In the genomic region with DNA sequence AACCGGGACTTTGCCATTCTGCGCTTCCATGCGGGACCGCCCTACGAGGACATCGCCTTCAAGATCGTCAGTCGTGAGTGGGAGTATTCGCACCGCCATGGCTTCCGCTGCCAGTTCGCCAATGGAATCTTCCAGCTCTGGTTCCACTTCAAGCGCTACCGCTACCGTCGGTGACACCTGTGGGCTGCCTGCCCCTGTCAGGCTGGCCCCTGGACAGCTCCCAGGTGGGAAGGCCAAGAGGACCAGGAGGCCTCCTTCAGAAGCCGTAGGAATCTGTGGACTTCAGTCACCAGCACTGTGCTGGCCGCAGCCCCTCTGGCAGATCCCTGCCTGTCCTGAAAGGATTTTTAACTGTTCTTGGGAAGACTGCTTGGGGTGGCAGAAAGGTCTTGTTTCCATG, we compare ENCODE assay signal across 29 mouse cellular contexts. TPM values are rescaled to one million over a fixed set of nuclear protein-coding genes. Genes with fewer than 3 reads are reported as not detected.
A peak's percentile ranks its signal among the peaks of the same experiment; 100 is the strongest.
DNase-seq lines count a peak whose midpoint lies in the region; ATAC-seq and TF ChIP-seq lines count a peak whose summit lies in the region.
"Had no signal": no experiment of that assay in that cellular context is flagged by ENCODE, and none has a peak within 500 bp of the region (broad histone marks: within the 10 kb centered on the region; RNA-seq: fewer than 3 reads in every experiment).

No protein-coding gene starts in this region.

- DNase-seq in forebrain, embryonic 10.5 days (ENCODE audit: extremely low spot score, low spot score) = no peak
- no peak for DNase-seq in kidney, adult 2 months
- DNase-seq in lung, embryonic 14.5 days = no peak
- no peak for DNase-seq in lung, postnatal 25 days (ENCODE audit: low spot score)
- no peak for DNase-seq in adrenal gland, adult 18-20 months (ENCODE audit: low spot score in 2 of 2)
- DNase-seq: adrenal gland, postnatal 36 days; cerebellum, postnatal 14 days; gastrocnemius, postnatal 14 days; heart, adult 18-20 months; heart, postnatal 10 days; kidney, postnatal 10 days; layer of hippocampus, postnatal 36 days; lung, postnatal 14 days; midbrain, embryonic 14.5 days; thymus, adult 18-20 months; thymus, postnatal 4 days had no signal

- ATAC-seq in forebrain, embryonic 13.5 days = no peak
- ATAC-seq in kidney, embryonic 15.5 days (replicated peaks; ENCODE audit: low FRiP score) = no peak
- ATAC-seq in lung, embryonic 14.5 days (ENCODE audit: insufficient read depth) = no peak
- ATAC-seq: CD4-positive, CD25-positive, alpha-beta regulatory T cell, adult 4 months; forebrain, embryonic 14.5 days; hindbrain, postnatal 0 days; intestine, embryonic 16.5 days had no signal

- no peak for TF ChIP-seq CTCF in kidney, adult 2 months (conservative IDR thresholded peaks at IDR 0.05; ENCODE audit: insufficient read depth, insufficient read length, low read depth, low read length)
- TF ChIP-seq CTCF in lung, embryonic 14.5 days (IDR thresholded peaks at IDR 0.05; ENCODE audit: low read depth) = no peak

- H3K4me1 ChIP-seq in forebrain, embryonic 10.5 days = peaks cover 42% of the 10 kb centered on the region
- peaks cover 16% of the 10 kb centered on the region for H3K4me1 ChIP-seq in forebrain, embryonic 13.5 days
- H3K4me1 ChIP-seq in kidney, embryonic 15.5 days = peaks cover 52% of the 10 kb centered on the region
- H3K4me1 ChIP-seq in kidney, adult 2 months (ENCODE audit: control insufficient read depth, insufficient read depth, low read length) = no peaks in the 10 kb centered on the region
- H3K4me1 ChIP-seq in lung, embryonic 14.5 days (ENCODE audit: insufficient read depth) = peaks cover 23% of the 10 kb centered on the region

- H3K27me3 ChIP-seq in forebrain, embryonic 10.5 days (ENCODE audit: poor library complexity, severe bottlenecking) = peaks cover 12% of the 10 kb centered on the region
- H3K27me3 ChIP-seq in forebrain, embryonic 13.5 days = no peaks in the 10 kb centered on the region
- H3K27me3 ChIP-seq in kidney, embryonic 15.5 days = no peaks in the 10 kb centered on the region
- H3K27me3 ChIP-seq in kidney, adult 2 months (replicated peaks; ENCODE audit: control insufficient read depth, insufficient read depth, low read length) = no peaks in the 10 kb centered on the region
- H3K27me3 ChIP-seq in lung, embryonic 14.5 days (ENCODE audit: insufficient read depth, low read length) = no peaks in the 10 kb centered on the region
- H3K27me3 ChIP-seq: embryonic facial prominence, embryonic 13.5 days; liver, embryonic 15.5 days had no signal

- no peaks in the 10 kb centered on the region for H3K9me3 ChIP-seq in forebrain, embryonic 10.5 days
- H3K9me3 ChIP-seq in forebrain, embryonic 13.5 days (replicated peaks) = no peaks in the 10 kb centered on the region
- no peaks in the 10 kb centered on the region for H3K9me3 ChIP-seq in kidney, embryonic 15.5 days (replicated peaks)
- H3K9me3 ChIP-seq in lung, embryonic 14.5 days (ENCODE audit: low read depth, low read length) = no peaks in the 10 kb centered on the region
- H3K9me3 ChIP-seq: embryonic facial prominence, embryonic 13.5 days; limb, embryonic 12.5 days; liver, embryonic 15.5 days had no signal

- no peak overlapping the region for H3K4me2 ChIP-seq in forebrain, embryonic 13.5 days
- no peak overlapping the region for H3K4me2 ChIP-seq in kidney, embryonic 15.5 days
- no peak overlapping the region for H3K4me2 ChIP-seq in lung, embryonic 14.5 days
- H3K4me2 ChIP-seq: embryonic facial prominence, embryonic 13.5 days; limb, embryonic 12.5 days; liver, embryonic 15.5 days had no signal

- H3K36me3 ChIP-seq in forebrain, embryonic 10.5 days (replicated peaks) = peaks cover 67% of the 10 kb centered on the region
- peaks cover 63% of the 10 kb centered on the region for H3K36me3 ChIP-seq in forebrain, embryonic 13.5 days (ENCODE audit: poor library complexity, severe bottlenecking)
- peaks cover 54% of the 10 kb centered on the region for H3K36me3 ChIP-seq in kidney, embryonic 15.5 days
- H3K36me3 ChIP-seq in kidney, adult 2 months (ENCODE audit: control insufficient read depth, insufficient read depth, low read length) = no peaks in the 10 kb centered on the region; the same call in 1 of the 2 replicates
- peaks cover 51% of the 10 kb centered on the region for H3K36me3 ChIP-seq in lung, embryonic 14.5 days (ENCODE audit: insufficient read depth)

- WGBS in forebrain, embryonic 10.5 days = 96% methylated on average over 18 of the region's 18 CpGs
- 95% methylated on average over 18 of the region's 18 CpGs for WGBS in forebrain, embryonic 13.5 days
- WGBS in kidney, embryonic 15.5 days = 91% methylated on average over 18 of the region's 18 CpGs
- 86% methylated on average over 18 of the region's 18 CpGs for WGBS in kidney, adult 2 months
- WGBS in lung, embryonic 14.5 days = 88% methylated on average over 18 of the region's 18 CpGs

- H3K27ac ChIP-seq in forebrain, embryonic 10.5 days = 0 out of 2 replicates have a peak overlapping the region, but pooled peaks have one; percentile 5
- no peak overlapping the region for H3K27ac ChIP-seq in forebrain, embryonic 13.5 days
- peak overlapping the region; percentile 28 for H3K27ac ChIP-seq in kidney, embryonic 15.5 days
- no peak overlapping the region for H3K27ac ChIP-seq in kidney, adult 2 months (ENCODE audit: insufficient read depth, low read depth, low read length)
- H3K27ac ChIP-seq in lung, embryonic 14.5 days (ENCODE audit: low read depth) = 0 out of 2 replicates have a peak overlapping the region, but pooled peaks have one; percentile 42
- H3K27ac ChIP-seq: embryonic facial prominence, embryonic 13.5 days; liver, embryonic 15.5 days had no signal

- no peak for TF ChIP-seq POLR2A in kidney, adult 2 months (IDR thresholded peaks at IDR 0.05; ENCODE audit: low read depth, low read length)

- no peak overlapping the region for H3K4me3 ChIP-seq in forebrain, embryonic 10.5 days
- H3K4me3 ChIP-seq in forebrain, embryonic 13.5 days = no peak overlapping the region
- no peak overlapping the region for H3K4me3 ChIP-seq in kidney, embryonic 15.5 days (replicated peaks)
- no peak overlapping the region for H3K4me3 ChIP-seq in kidney, adult 2 months (ENCODE audit: insufficient read depth, low read depth, low read length)
- H3K4me3 ChIP-seq in lung, embryonic 14.5 days (ENCODE audit: low read depth, low read length) = no peak overlapping the region
- H3K4me3 ChIP-seq: embryonic facial prominence, embryonic 13.5 days; erythroblast, embryonic 14.5 days; limb, embryonic 12.5 days; liver, embryonic 15.5 days had no signal

- H3K9ac ChIP-seq in forebrain, embryonic 13.5 days = no peak overlapping the region
- no peak overlapping the region for H3K9ac ChIP-seq in kidney, embryonic 15.5 days
- H3K9ac ChIP-seq in lung, embryonic 14.5 days = no peak overlapping the region
- H3K9ac ChIP-seq: embryonic facial prominence, embryonic 13.5 days; limb, embryonic 12.5 days; liver, embryonic 15.5 days had no signal

RNA-seq across cellular contexts. Expression of a gene that starts 2.8 kb away (rescaled TPM):
- polyA plus RNA-seq in forebrain, embryonic 10.5 days (2016; fragmentation: Nextera tagmentation; extraction: Ambion mirVana) = 2.4 and 3.0 TPM in 2 replicates
- 2.6 and 3.8 TPM in 2 replicates for polyA plus RNA-seq in forebrain, embryonic 13.5 days (2015; fragmentation: Nextera tagmentation; extraction: Ambion mirVana)
- polyA plus RNA-seq in kidney, embryonic 15.5 days (2015; fragmentation: Nextera tagmentation; extraction: Ambion mirVana) = 14.4 and 18.3 TPM in 2 replicates
- polyA plus RNA-seq in kidney, adult 2 months (2012; rRNA removed) = 16.6 and 21.7 TPM in 2 replicates
- 13.6 and 15.0 TPM in 2 replicates for polyA plus RNA-seq in lung, embryonic 14.5 days (2014; fragmentation: Nextera tagmentation; extraction: Ambion mirVana)
- total RNA-seq in adrenal gland, adult 18-20 months (2021) = 10 to 100 TPM; 23.3 to 29.2 TPM

RNA-seq across cellular contexts. Expression of a gene that starts 4.9 kb away (rescaled TPM):
- 56.0 and 56.7 TPM in 2 replicates for polyA plus RNA-seq in forebrain, embryonic 10.5 days (2016; fragmentation: Nextera tagmentation; extraction: Ambion mirVana)
- 39.9 and 42.0 TPM in 2 replicates for polyA plus RNA-seq in forebrain, embryonic 13.5 days (2015; fragmentation: Nextera tagmentation; extraction: Ambion mirVana)
- polyA plus RNA-seq in kidney, embryonic 15.5 days (2015; fragmentation: Nextera tagmentation; extraction: Ambion mirVana) = 38.8 and 44.2 TPM in 2 replicates
- 23.7 and 24.5 TPM in 2 replicates for polyA plus RNA-seq in kidney, adult 2 months (2012; rRNA removed)
- 34.3 and 42.9 TPM in 2 replicates for polyA plus RNA-seq in lung, embryonic 14.5 days (2014; fragmentation: Nextera tagmentation; extraction: Ambion mirVana)
- 10 to 100 TPM; 34.3 to 40.9 TPM for total RNA-seq in adrenal gland, adult 18-20 months (2021)

RNA-seq across cellular contexts. Expression of a gene that starts 17.3 kb away (rescaled TPM):
- polyA plus RNA-seq in forebrain, embryonic 10.5 days (2016; fragmentation: Nextera tagmentation; extraction: Ambion mirVana) = not detected in 2 replicates
- polyA plus RNA-seq in forebrain, embryonic 13.5 days (2015; fragmentation: Nextera tagmentation; extraction: Ambion mirVana) = not detected in 2 replicates
- polyA plus RNA-seq in kidney, embryonic 15.5 days (2015; fragmentation: Nextera tagmentation; extraction: Ambion mirVana) = 0.08 TPM in 1 of 2 replicates, not detected in the other
- polyA plus RNA-seq in kidney, adult 2 months (2012; rRNA removed) = 1.4 and 1.5 TPM in 2 replicates
- 0.05 and 0.08 TPM in 2 replicates for polyA plus RNA-seq in lung, embryonic 14.5 days (2014; fragmentation: Nextera tagmentation; extraction: Ambion mirVana)
- 1 to 10 TPM; 4.5 to 6.7 TPM for total RNA-seq in adrenal gland, adult 18-20 months (2021)
- total RNA-seq: megakaryocyte-erythroid progenitor cell, adult 5-6 weeks had no signal
- polyA plus RNA-seq: forebrain, embryonic 14.5 days; hindbrain, embryonic 11.5 days; hindbrain, postnatal 0 days; liver, embryonic 15.5 days; midbrain, embryonic 14.5 days; neural tube, embryonic 11.5 days had no signal

RNA-seq across cellular contexts. Expression of a gene that starts 24.5 kb away (rescaled TPM):
- 101 and 108 TPM in 2 replicates for polyA plus RNA-seq in forebrain, embryonic 10.5 days (2016; fragmentation: Nextera tagmentation; extraction: Ambion mirVana)
- 60.6 and 61.1 TPM in 2 replicates for polyA plus RNA-seq in forebrain, embryonic 13.5 days (2015; fragmentation: Nextera tagmentation; extraction: Ambion mirVana)
- 87.0 and 94.6 TPM in 2 replicates for polyA plus RNA-seq in kidney, embryonic 15.5 days (2015; fragmentation: Nextera tagmentation; extraction: Ambion mirVana)
- 66.4 and 82.1 TPM in 2 replicates for polyA plus RNA-seq in kidney, adult 2 months (2012; rRNA removed)
- polyA plus RNA-seq in lung, embryonic 14.5 days (2014; fragmentation: Nextera tagmentation; extraction: Ambion mirVana) = 98.7 and 105 TPM in 2 replicates
- 10 to 100 TPM; 86.5 to 92.7 TPM for total RNA-seq in adrenal gland, adult 18-20 months (2021)

RNA-seq across cellular contexts. Expression of a gene that starts 31.5 kb away (rescaled TPM):
- 6.7 and 7.5 TPM in 2 replicates for polyA plus RNA-seq in forebrain, embryonic 10.5 days (2016; fragmentation: Nextera tagmentation; extraction: Ambion mirVana)
- 6.3 and 6.8 TPM in 2 replicates for polyA plus RNA-seq in forebrain, embryonic 13.5 days (2015; fragmentation: Nextera tagmentation; extraction: Ambion mirVana)
- polyA plus RNA-seq in kidney, embryonic 15.5 days (2015; fragmentation: Nextera tagmentation; extraction: Ambion mirVana) = 10.3 and 11.5 TPM in 2 replicates
- 23.4 and 28.1 TPM in 2 replicates for polyA plus RNA-seq in kidney, adult 2 months (2012; rRNA removed)
- polyA plus RNA-seq in lung, embryonic 14.5 days (2014; fragmentation: Nextera tagmentation; extraction: Ambion mirVana) = 7.7 and 8.5 TPM in 2 replicates
- 10 to 100 TPM; 16.0 to 29.6 TPM for total RNA-seq in adrenal gland, adult 18-20 months (2021)

Comparison
In these comparisons a context has a peak if more than half of its experiments do, and no peak if none do; other contexts are left out.
1. H3K27ac ChIP-seq: peak in forebrain, embryonic 10.5 days (single experiment), kidney, embryonic 15.5 days (single experiment) and lung, embryonic 14.5 days (single experiment); none in forebrain, embryonic 13.5 days (single experiment) and kidney, adult 2 months (single experiment).